Mouse (Mus musculus) liver, embryonic 14.5 days (tissue): ENCODE results near the gene Nrip1. TPM values are rescaled to one million over a fixed set of nuclear protein-coding genes. Genes with fewer than 3 reads are reported as not detected.

ENCODE experiments used
- ATAC-seq: fragments of 200-750 bp; cut with Nextera tagmentation; 2 replicates; pipeline ENCODE4 v1.8.0; 2017; ENCODE audit warnings: moderate number of reproducible peaks, mild to moderate bottlenecking, moderate library complexity; ENCODE audit not compliant: insufficient read depth
- DNase-seq, 3 experiments: peaks; one replicate each; pipeline ENCODE4 v3.0.0-alpha.2; 2012 to 2013; ENCODE audit warnings: low read depth in 3 of 3, low spot score in 3 of 3
- H3K27ac ChIP-seq: fragments of 300-500 bp; sonication (generic); 2 replicates; pipeline ENCODE4 v1.5.1; 2014; ENCODE audit warnings: moderate library complexity, mild to moderate bottlenecking, control low read depth, inconsistent platforms
- H3K27me3 ChIP-seq: fragments of 300-500 bp; sonication (generic); 2 replicates; pipeline ENCODE4 v1.6.1; 2014; ENCODE audit warnings: mild to moderate bottlenecking, low read length, moderate library complexity; ENCODE audit not compliant: control insufficient read depth, insufficient read depth
- H3K36me3 ChIP-seq: fragments of 300-500 bp; sonication (generic); replicated peaks from 2 replicates; pipeline ENCODE4 v1.6.1; 2014; ENCODE audit warnings: low read depth; ENCODE audit not compliant: control insufficient read depth, insufficient read depth
- H3K4me1 ChIP-seq, 2 experiments: fragments of 200-500 bp in 1 of 2; fragments of 300-500 bp in 1 of 2; sonication (generic) in 1 of 2; replicated peaks; 2 replicates each; pipeline ENCODE4 v1.6.1; 2012 to 2014; ENCODE audit warnings: antibody characterized with exemption in 1 of 2, inconsistent platforms in 1 of 2, low read length in 1 of 2; ENCODE audit not compliant: control insufficient read depth in 2 of 2, insufficient read depth in 2 of 2
- H3K4me2 ChIP-seq: fragments of 300-500 bp; sonication (generic); 2 replicates; pipeline ENCODE4 v1.6.1; 2014; ENCODE audit warnings: low read depth, mild to moderate bottlenecking, control low read depth, moderate library complexity
- H3K4me3 ChIP-seq, 2 experiments: fragments of 200-500 bp in 1 of 2; fragments of 300-500 bp in 1 of 2; sonication (generic) in 1 of 2; 2 replicates each; pipeline ENCODE4 v1.5.1; 2012 to 2014; ENCODE audit warnings: low read depth in 2 of 2, low read length in 2 of 2, mild to moderate bottlenecking in 2 of 2, control low read depth in 1 of 2, inconsistent platforms in 1 of 2, moderate library complexity in 1 of 2; ENCODE audit not compliant: insufficient read depth in 1 of 2
- H3K9ac ChIP-seq: fragments of 300-500 bp; sonication (generic); replicated peaks from 2 replicates; pipeline ENCODE4 v1.6.1; 2014; ENCODE audit warnings: mild to moderate bottlenecking, control low read depth, moderate library complexity
- H3K9me3 ChIP-seq: fragments of 300-500 bp; sonication (generic); 2 replicates; pipeline ENCODE4 v1.6.1; 2016; ENCODE audit warnings: low read length, mixed read lengths; ENCODE audit not compliant: control insufficient read depth
- CTCF ChIP-seq: IDR thresholded peaks from 2 replicates; pipeline ENCODE4 v1.5.1; 2016; ENCODE audit warnings: antibody characterized with exemption, low read depth, control low read depth
- EP300 ChIP-seq: IDR thresholded peaks from 2 replicates; pipeline ENCODE4 v1.6.1; 2016; ENCODE audit warnings: antibody characterized with exemption, low read depth
- WGBS: fragments of 180-500 bp; shearing (Covaris S2); extraction: QIAGEN DNeasy Blood & Tissue Kit; methylation state at CpG from one replicate; pipeline ENCODE4 v1.1.7; 2014; ENCODE audit not compliant: insufficient replicate concordance; 5-methylcytosine and 5-hydroxymethylcytosine counted together
- polyA plus RNA-seq, 2 experiments: library from polyadenylated mRNA; depleted of rRNA in 1 of 2; stranded (reverse) in 1 of 2; unstranded in 1 of 2; fragments of >200 nt; fragmentation: Nextera tagmentation in 1 of 2; extraction: Ambion mirVana in 1 of 2; gene quantifications; 2 replicates each; pipeline versions ENCODE4 v1.2.1 to v1.2.3; 2012 to 2014

The Nrip1 gene
- polyA plus RNA-seq, 2 experiments = 3.5 to 11.7 TPM

GRCm38 (mm10) chr16:76358757-76359156, 14.9 kb downstream of the Nrip1 start:
- H3K36me3 ChIP-seq = peaks cover 2% of the 10 kb centered on the region; the same call in 1 of the 2 replicates
- TF ChIP-seq EP300 = no peak
- TF ChIP-seq CTCF = no peak
- no peak overlapping the region for H3K4me3 ChIP-seq
- no peak overlapping the region for H3K4me2 ChIP-seq
- no peak overlapping the region for H3K9ac ChIP-seq
- no peaks in the 10 kb centered on the region for H3K27me3 ChIP-seq
- DNase-seq (no peak), ATAC-seq (no peak)
- WGBS = 76% methylated on average over 4 of the region's 4 CpGs
- peaks cover 16 to 25% of the 10 kb centered on the region in 2 experiments for H3K4me1 ChIP-seq
- H3K9me3 ChIP-seq = no peaks in the 10 kb centered on the region
- no peak overlapping the region for H3K27ac ChIP-seq

DNA sequence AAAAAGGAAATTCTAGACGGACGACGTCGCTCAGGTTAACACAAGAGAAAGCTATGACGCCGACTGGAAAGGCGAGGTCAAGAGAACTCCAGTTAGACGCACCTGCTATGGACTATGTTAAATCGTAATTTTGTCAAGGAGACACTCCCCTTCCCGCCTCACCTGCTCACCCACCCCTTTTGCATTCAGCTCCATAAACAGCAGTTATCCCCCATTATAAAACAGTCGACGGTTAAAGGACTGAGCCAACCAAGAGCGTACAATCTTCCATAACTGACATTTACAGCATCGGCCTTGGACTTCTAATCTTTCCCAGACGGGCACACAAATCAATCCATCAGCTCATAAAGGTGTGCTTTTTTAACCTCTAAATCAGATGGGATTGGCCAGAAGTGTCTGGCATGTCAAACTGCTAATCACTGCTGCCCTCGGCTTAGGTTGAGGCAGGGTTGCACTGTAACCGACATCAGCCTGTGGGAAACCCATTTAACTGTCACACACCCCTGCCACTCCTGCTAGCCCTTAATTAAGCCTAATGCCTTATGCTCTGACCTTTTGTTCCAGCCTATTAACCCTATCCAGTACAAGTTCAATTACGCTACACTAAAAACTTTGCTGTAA, 15.4 kb downstream of the Nrip1 start:
- no peak for DNase-seq
- Histone ChIP-seq H3K27me3 (no peaks in the 10 kb centered on the region), H3K9me3 (no peaks in the 10 kb centered on the region), H3K9ac (no peak overlapping the region), H3K4me1 (peaks cover 18 to 26% of the 10 kb centered on the region in 2 experiments), H3K4me2 (no peak overlapping the region), H3K36me3 (peaks cover 2% of the 10 kb centered on the region; the same call in 1 of the 2 replicates), H3K27ac (no peak overlapping the region), H3K4me3 (no peak overlapping the region)
- no peak for ATAC-seq
- TF ChIP-seq EP300 (no peak), CTCF (no peak)
- 80% methylated on average over 18 of the region's 18 CpGs for whole genome bisulfite sequencing

DNA sequence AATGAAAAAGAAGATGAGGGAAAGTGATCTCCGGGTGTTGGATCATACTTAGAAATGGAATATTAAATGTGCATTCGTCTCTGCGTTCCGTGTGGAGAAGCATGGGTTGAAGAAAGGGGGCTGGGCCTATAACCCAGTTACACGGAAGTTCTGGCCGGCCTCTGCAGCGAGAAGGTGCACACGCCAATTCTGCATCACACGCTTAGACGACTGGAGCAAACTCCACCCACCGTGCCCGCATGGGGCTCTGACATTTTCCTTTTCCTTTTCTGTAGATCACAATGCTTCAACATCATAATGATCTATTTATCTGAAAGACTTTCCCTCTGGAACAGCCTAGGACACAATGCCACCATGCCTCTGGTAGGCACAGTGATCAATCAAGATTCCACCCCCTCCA, 16.5 kb downstream of the Nrip1 start:
- peaks cover 4% of the 10 kb centered on the region; the same call in 1 of the 2 replicates for H3K36me3 ChIP-seq
- no peak overlapping the region for H3K4me2 ChIP-seq
- peaks cover 18 to 26% of the 10 kb centered on the region in 2 experiments for H3K4me1 ChIP-seq
- no peaks in the 10 kb centered on the region for H3K27me3 ChIP-seq
- DNase-seq (no peak), ATAC-seq (no peak)
- TF ChIP-seq CTCF (no peak), EP300 (no peak)
- WGBS = 86% methylated on average over 12 of the region's 12 CpGs
- no peaks in the 10 kb centered on the region for H3K9me3 ChIP-seq
- H3K27ac ChIP-seq = no peak overlapping the region
- H3K9ac ChIP-seq = no peak overlapping the region
- no peak overlapping the region for H3K4me3 ChIP-seq

DNA sequence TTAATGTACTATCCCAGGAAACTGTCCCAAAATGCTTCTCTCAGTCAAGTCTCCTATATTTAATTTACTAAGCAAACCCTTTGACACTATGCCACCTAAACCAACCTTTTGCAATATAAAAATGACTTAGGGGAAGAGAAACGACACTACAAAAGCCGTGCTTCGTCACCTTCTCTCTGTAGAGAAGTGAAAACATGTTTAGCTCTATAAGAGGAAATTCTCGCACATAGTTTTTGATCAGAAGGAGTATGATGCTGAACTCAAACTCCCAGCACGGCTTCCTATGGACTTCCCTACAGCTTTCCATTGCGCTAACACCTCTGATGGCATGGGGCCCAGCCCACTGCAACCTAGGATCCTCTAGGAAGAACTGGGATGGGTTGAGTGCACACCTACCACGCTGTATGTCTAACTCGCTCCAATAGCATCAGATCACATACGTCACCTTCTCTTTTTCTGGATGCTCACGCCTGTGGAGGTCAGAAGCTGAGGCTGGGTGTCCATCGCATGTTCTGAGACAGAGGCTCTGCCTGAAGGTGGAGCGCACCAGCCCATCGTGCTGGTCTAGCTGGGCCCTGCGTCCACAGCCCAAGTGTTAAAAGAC, 17.6 kb downstream of the Nrip1 start:
- no peak for ATAC-seq
- DNase-seq = no peak
- Histone ChIP-seq H3K27ac (no peak overlapping the region), H3K4me1 (peaks cover 18 to 25% of the 10 kb centered on the region in 2 experiments), H3K4me2 (no peak overlapping the region), H3K36me3 (peaks cover 8% of the 10 kb centered on the region; the same call in 1 of the 2 replicates), H3K27me3 (no peaks in the 10 kb centered on the region), H3K9ac (no peak overlapping the region), H3K9me3 (no peaks in the 10 kb centered on the region), H3K4me3 (no peak overlapping the region)
- TF ChIP-seq EP300 (no peak), CTCF (no peak)
- 86% methylated on average over 14 of the region's 14 CpGs for WGBS

- Histone ChIP-seq H3K4me1 (peaks cover 18 to 21% of the 10 kb centered on the region in 2 experiments), H3K4me3 (no peak overlapping the region), H3K27me3 (no peaks in the 10 kb centered on the region), H3K9ac (peak overlapping the region; percentile 1; the same call in 1 of the 2 replicates), H3K9me3 (no peaks in the 10 kb centered on the region), H3K36me3 (peaks cover 15% of the 10 kb centered on the region), H3K27ac (peak overlapping the region; percentile 47), H3K4me2 (peak overlapping the region; percentile 43)
- no peak for ATAC-seq
- WGBS = 67% methylated on average over 5 of the region's 5 CpGs
- no peak for TF ChIP-seq EP300
- no peak for TF ChIP-seq CTCF
- no peak for DNase-seq
These were observed 18.4 kb downstream of the Nrip1 start for GRCm38 (mm10) chr16:76355267-76355666.
